Mouse (Mus musculus): ENCODE results near the gene Rarres2.

Rarres2 gene

DNA sequence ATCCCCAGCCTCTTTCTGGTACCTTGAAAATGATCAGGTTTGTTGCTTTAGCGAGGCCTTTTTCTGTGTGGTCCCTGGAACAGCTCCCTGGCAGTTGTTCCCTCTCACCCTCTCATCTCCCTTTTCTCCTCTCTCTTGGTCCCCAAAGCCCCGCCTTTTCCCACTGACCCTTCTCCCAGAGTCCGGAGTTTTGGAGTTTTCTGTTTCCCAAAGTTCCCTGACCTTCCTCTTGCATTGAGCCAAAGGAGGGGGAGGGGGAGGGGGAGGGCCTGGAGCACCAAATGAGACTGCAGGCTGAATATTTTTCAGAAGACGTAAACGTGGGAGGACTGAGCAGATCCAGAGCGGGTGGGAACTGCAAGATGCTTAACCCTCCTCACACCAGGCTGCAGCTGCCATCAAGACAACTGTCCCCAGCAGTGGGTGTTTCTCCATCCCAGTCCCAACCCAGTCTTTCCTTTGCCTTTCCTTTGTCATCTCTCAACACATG lies at the start of gene Rarres2:
Rarres2 (minus strand) TSS at position 218 of the 490 bp plus-strand sequence.
- no peak for DNase-seq (ENCODE audit: extremely low read depth, low read depth)

DNA sequence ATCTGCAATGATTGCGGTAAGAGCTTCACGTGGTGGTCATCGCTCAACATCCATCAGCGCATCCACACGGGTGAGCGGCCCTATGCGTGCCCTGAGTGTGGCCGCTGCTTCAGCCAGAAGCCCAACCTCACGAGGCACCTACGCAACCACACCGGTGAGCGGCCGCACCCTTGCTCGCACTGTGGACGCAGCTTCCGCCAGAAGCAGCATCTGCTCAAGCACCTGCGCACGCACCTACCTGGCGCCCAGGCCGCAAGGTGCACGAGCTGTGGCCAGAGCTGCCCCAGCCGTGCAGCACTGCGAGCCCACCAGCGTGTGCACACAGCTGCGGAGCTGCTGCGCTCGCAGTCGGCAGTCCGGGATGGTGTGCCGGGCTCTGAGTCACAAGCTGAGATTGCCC lies 47.4 kb upstream of the Rarres2 start:
- no peak for DNase-seq (ENCODE audit: extremely low read depth, low read depth)

DNA sequence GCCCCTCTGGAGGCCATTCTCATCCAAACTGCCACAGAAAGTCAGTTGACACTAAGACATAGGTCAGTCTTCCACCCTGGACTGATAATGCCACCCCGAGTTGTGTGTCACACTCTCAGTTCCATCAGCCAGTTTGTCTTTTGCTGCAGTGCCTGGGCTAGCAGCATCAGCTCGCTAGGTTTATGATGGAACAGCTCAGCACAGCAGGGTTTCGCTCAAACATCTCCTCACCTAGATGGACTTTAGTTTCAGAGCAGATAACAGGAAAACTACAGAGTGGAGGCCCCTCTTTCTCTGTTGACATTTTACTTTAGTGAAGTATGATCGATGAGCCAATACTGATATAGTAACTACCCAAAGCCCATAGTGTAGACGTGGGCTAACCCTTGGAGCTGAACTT lies 42.2 kb upstream of the Rarres2 start:
- no peak for DNase-seq (ENCODE audit: extremely low read depth, low read depth)

- DNase-seq (ENCODE audit: extremely low read depth, low read depth) = no peak
Measured at GRCm38 (mm10) chr6:48613464-48613863, 40.9 kb upstream of the Rarres2 start.

- DNase-seq (ENCODE audit: extremely low read depth, low read depth) = no peak
Measured at GRCm38 (mm10) chr6:48610657-48611056, 38.1 kb upstream of the Rarres2 start.

- DNase-seq (ENCODE audit: extremely low read depth, low read depth) = no peak
Measured at GRCm38 (mm10) chr6:48609512-48609911, 36.9 kb upstream of the Rarres2 start.

GRCm38 (mm10) chr6:48608124-48608523 lies 35.5 kb upstream of the Rarres2 start:
- DNase-seq (ENCODE audit: extremely low read depth, low read depth) = no peak

- no peak for DNase-seq (ENCODE audit: extremely low read depth, low read depth)
Measured at GRCm38 (mm10) chr6:48602080-48602741, 29.6 kb upstream of the Rarres2 start.

- DNase-seq (ENCODE audit: extremely low read depth, low read depth) = no peak
Measured at GRCm38 (mm10) chr6:48601271-48602079, 28.9 kb upstream of the Rarres2 start, which contains the start of gene Zfp775. Zfp775 (plus strand) TSS chr6:48602063.

DNA sequence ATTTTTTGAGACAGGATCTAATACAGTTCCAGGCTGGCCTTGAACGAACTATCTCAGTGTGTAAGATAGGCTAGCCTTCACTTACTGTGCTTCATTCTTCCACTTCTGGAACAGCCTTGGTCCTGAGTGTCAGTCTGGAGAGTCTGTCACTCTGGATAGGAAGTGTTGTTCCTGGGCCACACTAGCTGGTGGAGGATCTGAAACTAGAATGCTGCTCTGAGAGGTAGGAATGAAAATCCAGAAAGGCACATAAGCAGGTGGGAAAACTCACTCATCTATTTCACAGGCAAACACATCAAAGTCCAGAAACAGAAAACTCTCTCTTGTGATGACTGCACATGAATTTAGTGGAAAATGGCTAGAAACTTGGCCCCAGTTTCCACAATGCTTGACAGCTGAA lies 28.0 kb upstream of the Rarres2 start:
- DNase-seq (ENCODE audit: extremely low read depth, low read depth) = no peak

- no peak for DNase-seq (ENCODE audit: extremely low read depth, low read depth)
Measured at GRCm38 (mm10) chr6:48597233-48597625, 24.6 kb upstream of the Rarres2 start.

- no peak for DNase-seq (ENCODE audit: extremely low read depth, low read depth)
Measured at GRCm38 (mm10) chr6:48596545-48597232, 24.1 kb upstream of the Rarres2 start.

DNA sequence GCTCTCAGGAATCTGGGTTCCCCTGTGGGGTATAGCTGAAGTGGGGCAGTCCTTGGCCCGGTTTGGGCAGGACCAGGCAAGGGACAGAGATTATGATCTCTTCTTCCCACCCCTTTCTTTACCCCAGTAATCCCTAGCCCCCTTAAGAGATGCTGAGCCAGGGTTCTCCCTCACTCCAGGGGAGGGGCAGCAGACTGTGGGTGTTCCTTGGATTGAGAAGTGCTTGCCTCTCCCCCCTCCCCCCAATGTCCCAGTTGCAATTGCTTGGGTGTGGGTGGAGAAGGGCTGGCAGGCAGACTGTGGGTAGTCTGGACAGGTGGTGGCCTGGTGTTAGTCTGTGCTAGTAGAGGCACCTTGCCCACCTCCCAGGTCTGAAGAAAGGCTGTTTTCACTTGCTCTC lies 22.7 kb upstream of the Rarres2 start:
- no peak for DNase-seq (ENCODE audit: extremely low read depth, low read depth)

GRCm38 (mm10) chr6:48594043-48594738 lies 21.6 kb upstream of the Rarres2 start:
- no peak for DNase-seq (ENCODE audit: extremely low read depth, low read depth)

- DNase-seq (ENCODE audit: extremely low read depth, low read depth) = no peak
Measured at GRCm38 (mm10) chr6:48593158-48594042, 20.8 kb upstream of the Rarres2 start, which contains the start of the genes Repin1 and Gm44965. Repin1 (plus strand) TSS chr6:48593883. Gm44965 (plus strand) TSS chr6:48593941.

DNA sequence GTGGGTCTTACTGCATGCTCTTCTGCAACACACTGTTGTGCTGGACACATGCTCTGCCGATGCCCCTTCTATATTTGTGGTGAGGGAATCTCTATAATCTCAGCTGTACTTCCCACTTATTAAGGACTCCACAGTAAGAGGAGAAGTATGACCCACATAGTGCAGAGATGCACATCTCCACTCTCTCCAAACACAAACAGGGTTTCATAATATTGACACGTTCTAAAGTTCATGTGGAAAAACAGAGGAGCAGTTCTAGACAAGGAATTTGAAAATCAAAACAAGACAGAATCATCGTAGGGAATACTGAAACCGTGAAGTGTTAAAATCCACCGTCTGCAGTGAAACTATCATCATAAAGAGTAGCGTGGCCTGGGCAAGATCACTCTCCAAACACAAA lies 19.3 kb upstream of the Rarres2 start:
- DNase-seq (ENCODE audit: extremely low read depth, low read depth) = no peak

DNA sequence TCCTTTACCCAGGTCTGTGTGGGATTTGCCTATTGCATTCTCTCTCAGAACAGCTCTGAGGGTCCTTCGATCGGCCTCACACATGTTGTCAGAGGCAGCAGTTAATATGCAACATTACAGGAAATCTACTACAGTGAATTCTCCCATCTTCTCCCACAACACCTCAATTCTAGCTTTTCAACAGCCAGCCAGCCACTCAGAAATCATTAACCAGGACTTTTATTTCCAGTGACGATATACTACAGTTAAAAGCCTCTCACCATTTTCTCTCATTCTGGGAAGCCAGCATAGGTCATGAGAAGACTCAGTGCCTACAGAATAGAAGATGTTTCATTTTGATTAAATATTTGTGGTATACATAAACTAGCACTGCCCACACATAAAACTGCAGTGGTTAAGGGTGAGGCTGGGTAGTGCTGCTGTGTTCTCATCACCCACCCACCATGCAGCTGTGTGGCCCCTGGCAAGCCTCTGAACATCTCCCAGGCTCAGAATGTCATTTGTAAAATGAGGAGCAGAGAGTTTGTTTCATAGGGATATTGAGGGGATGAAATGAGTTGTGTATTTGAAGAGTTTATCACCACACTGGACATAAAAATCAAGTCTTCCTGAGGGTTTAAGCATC lies 18.7 kb upstream of the Rarres2 start:
- no peak for DNase-seq (ENCODE audit: extremely low read depth, low read depth)

DNA sequence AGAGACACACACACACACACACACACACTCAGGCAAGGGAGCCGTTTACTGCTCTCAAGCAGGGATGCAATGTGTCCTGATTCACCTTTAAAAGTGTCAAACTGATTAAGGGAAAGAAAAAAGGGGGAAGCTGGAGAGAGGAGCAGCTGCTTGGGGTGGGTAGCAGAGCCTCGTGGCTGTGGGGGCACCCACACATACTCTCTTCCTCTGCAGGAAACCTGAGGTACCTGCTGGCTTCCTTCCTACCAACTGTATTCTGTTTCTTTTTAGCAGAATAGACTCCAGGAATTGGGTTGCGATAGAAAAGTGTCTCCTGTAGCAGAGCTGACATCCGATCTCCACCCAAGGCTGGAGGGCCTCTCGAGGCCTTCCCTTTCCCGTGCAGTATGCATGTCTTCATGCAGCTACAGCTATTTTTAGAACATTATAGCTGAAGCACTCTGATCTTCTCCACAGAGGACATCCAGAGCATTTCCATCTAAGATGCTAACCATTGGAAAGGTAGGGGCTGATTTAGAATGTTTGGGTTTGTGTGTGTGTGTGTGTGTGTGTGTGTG lies 16.7 kb upstream of the Rarres2 start, which contains the start of gene Gm45021:
Gm45021 (plus strand) TSS at position 417 of the 557 bp plus-strand sequence.
- no peak for DNase-seq (ENCODE audit: extremely low read depth, low read depth)

GRCm38 (mm10) chr6:48582037-48582436 lies 9.4 kb upstream of the Rarres2 start:
- DNase-seq (ENCODE audit: extremely low read depth, low read depth) = no peak
